Mouse (Mus musculus): ENCODE measurements around the gene Igf2. TPM values are rescaled to one million over a fixed set of nuclear protein-coding genes. Genes with fewer than 3 reads are reported as not detected.

Igf2 gene
- polyA plus RNA-seq, 1 experiment from 2014 or later, result 788 TPM

DNA sequence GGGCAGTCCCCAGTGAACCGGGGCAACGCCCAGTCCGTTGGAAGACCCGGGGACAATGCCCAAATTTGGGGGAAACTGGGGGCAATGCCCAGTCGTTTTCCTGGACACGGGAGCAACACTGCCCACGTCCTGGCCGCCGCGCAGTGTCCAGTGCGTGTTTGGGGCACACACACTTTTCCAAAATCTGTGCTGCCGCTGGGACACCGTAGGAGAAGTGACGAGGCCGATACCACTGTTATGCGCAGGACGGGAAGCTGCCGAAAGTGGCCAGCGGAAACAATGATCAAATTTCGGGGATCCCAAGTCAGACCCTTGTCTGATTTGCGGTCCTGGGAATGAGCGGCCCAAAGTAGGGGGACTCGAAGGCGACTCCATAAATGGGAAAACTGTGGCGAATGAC lies 5.6 kb downstream of the Igf2 start:
- H3K9me3 ChIP-seq (replicated peaks; ENCODE audit: control insufficient read depth, low read length), result no peaks in the 10 kb centered on the region
- H3K9ac ChIP-seq (ENCODE audit: low read length), result peak overlapping the region; percentile 83
- peak overlapping the region; percentile 91 for H3K27ac ChIP-seq (ENCODE audit: low read length)
- no peaks in the 10 kb centered on the region; the same call in 1 of the 2 replicates for H3K4me1 ChIP-seq (ENCODE audit: control insufficient read depth, insufficient read depth, low read length)
- no peaks in the 10 kb centered on the region for H3K36me3 ChIP-seq (ENCODE audit: control insufficient read depth, insufficient read depth, low read length)
- no peak for ATAC-seq (ENCODE audit: insufficient read depth, low FRiP score)
- peak overlapping the region; percentile 60 for H3K4me3 ChIP-seq (replicated peaks; ENCODE audit: low read length)
- WGBS, result 7% methylated on average over 25 of the region's 25 CpGs
- H3K27me3 ChIP-seq (ENCODE audit: control insufficient read depth, insufficient read depth, low read length), result peaks cover 76% of the 10 kb centered on the region
- peak overlapping the region; percentile 54 for H3K4me2 ChIP-seq (ENCODE audit: low read depth, low read length)

DNA sequence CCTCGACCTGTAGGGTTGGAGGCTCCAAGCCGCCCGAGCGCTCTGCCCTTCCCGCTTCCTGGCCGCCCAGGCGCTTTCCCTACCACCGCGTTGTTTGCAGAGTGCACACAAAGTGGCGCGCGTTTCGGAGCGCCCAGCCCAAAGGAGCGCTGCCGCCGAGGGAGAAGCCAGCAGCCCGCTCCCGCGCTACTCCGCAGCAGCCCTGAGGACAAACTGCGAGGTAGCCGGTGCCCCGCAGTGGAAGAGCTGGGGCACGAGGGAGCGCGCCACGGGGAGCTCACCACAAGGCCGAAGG lies 6.0 kb downstream of the Igf2 start:
- Histone ChIP-seq H3K4me2 (ENCODE audit: low read depth, low read length) (peak overlapping the region; percentile 54), H3K36me3 (ENCODE audit: control insufficient read depth, insufficient read depth, low read length) (no peaks in the 10 kb centered on the region), H3K9ac (ENCODE audit: low read length) (peak overlapping the region; percentile 83), H3K27ac (ENCODE audit: low read length) (peak overlapping the region; percentile 91), H3K4me3 (replicated peaks; ENCODE audit: low read length) (peak overlapping the region; percentile 60), H3K4me1 (ENCODE audit: control insufficient read depth, insufficient read depth, low read length) (no peaks in the 10 kb centered on the region; the same call in 1 of the 2 replicates), H3K9me3 (replicated peaks; ENCODE audit: control insufficient read depth, low read length) (no peaks in the 10 kb centered on the region), H3K27me3 (ENCODE audit: control insufficient read depth, insufficient read depth, low read length) (peaks cover 75% of the 10 kb centered on the region)
- WGBS, result under 1% methylated on average over 29 of the region's 29 CpGs
- ATAC-seq (ENCODE audit: insufficient read depth, low FRiP score), result no peak

DNA sequence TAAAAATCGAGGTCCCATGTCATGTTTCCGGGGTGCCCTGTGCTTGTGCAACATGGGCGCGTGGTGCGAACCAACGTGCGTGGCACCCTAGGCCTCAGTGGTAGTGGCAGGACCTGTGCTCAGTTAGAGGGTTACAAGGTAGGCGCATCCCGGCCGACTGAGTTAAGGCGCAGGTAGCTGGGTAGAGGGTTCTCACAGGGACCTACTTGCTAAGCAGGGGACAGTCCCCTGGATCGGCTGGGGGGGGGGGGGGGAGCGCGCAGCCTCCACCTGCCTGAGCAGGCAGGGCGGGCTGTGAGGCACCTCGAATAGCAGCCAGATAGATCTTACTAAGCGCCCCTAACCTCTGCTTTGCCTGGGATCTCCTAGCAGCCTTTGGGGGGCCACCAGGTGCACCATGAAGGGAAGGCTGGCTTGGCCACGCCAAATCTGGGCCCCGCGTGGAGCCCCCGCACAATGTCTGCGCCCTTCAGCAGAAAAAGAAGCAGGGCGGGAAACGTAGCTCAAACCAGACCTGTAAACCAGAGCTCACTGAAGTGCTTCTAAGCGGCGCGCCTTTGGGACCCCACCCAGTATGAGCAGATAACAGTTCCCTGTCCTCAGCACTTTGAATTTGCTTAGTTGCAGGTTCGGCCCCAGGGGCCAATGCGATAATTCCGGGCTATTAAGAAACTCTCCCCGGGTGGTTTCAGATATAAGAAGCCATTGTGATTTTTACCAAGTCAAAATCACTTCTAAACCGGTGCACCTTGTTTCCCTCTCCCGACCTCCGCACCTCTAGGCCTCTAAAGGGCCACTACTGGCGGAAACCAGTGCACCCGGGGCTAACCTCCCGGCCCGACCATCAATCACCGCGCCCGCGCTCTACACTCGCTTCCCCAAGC lies 6.6 kb downstream of the Igf2 start:
- Histone ChIP-seq H3K9ac (ENCODE audit: low read length) (peak overlapping the region; percentile 83), H3K4me1 (ENCODE audit: control insufficient read depth, insufficient read depth, low read length) (no peaks in the 10 kb centered on the region; the same call in 1 of the 2 replicates)
- 2% methylated on average over 41 of the region's 43 CpGs for WGBS

GRCm38 (mm10) chr7:142659181-142659681 lies 7.4 kb downstream of the Igf2 start:
- Histone ChIP-seq H3K27ac (ENCODE audit: low read length) (peak overlapping the region; percentile 91), H3K4me3 (replicated peaks; ENCODE audit: low read length) (peak overlapping the region; percentile 60), H3K36me3 (ENCODE audit: control insufficient read depth, insufficient read depth, low read length) (no peaks in the 10 kb centered on the region), H3K9ac (ENCODE audit: low read length) (peak overlapping the region; percentile 83), H3K27me3 (ENCODE audit: control insufficient read depth, insufficient read depth, low read length) (peaks cover 62% of the 10 kb centered on the region), H3K4me1 (ENCODE audit: control insufficient read depth, insufficient read depth, low read length) (no peaks in the 10 kb centered on the region; the same call in 1 of the 2 replicates), H3K4me2 (ENCODE audit: low read depth, low read length) (peak overlapping the region; percentile 54), H3K9me3 (replicated peaks; ENCODE audit: control insufficient read depth, low read length) (no peaks in the 10 kb centered on the region)
- under 1% methylated on average over 34 of the region's 70 CpGs for WGBS
- ATAC-seq (ENCODE audit: insufficient read depth, low FRiP score), result peak; percentile 77

More for the DNA sequence above, 6.6 kb downstream of the Igf2 start:
- H3K4me2 ChIP-seq (ENCODE audit: low read depth, low read length), result peak overlapping the region; percentile 54
- peak overlapping the region; percentile 60 for H3K4me3 ChIP-seq (replicated peaks; ENCODE audit: low read length)
- ATAC-seq (ENCODE audit: insufficient read depth, low FRiP score), result peak; percentile 21; the same call in 1 of the 2 replicates
- H3K27ac ChIP-seq (ENCODE audit: low read length), result peak overlapping the region; percentile 91
- peaks cover 69% of the 10 kb centered on the region for H3K27me3 ChIP-seq (ENCODE audit: control insufficient read depth, insufficient read depth, low read length)
- H3K9me3 ChIP-seq (replicated peaks; ENCODE audit: control insufficient read depth, low read length), result no peaks in the 10 kb centered on the region
- no peaks in the 10 kb centered on the region for H3K36me3 ChIP-seq (ENCODE audit: control insufficient read depth, insufficient read depth, low read length)

GRCm38 (mm10) chr7:142658681-142659180 lies 7.9 kb downstream of the Igf2 start:
- no peaks in the 10 kb centered on the region; the same call in 1 of the 2 replicates for H3K4me1 ChIP-seq (ENCODE audit: control insufficient read depth, insufficient read depth, low read length)
- under 1% methylated on average over 39 of the region's 40 CpGs for WGBS
- peak overlapping the region; percentile 91 for H3K27ac ChIP-seq (ENCODE audit: low read length)
- H3K27me3 ChIP-seq (ENCODE audit: control insufficient read depth, insufficient read depth, low read length), result peaks cover 62% of the 10 kb centered on the region
- 0 out of 2 replicates have a peak, but pooled peaks cover under 1% of the 10 kb centered on the region for H3K36me3 ChIP-seq (ENCODE audit: control insufficient read depth, insufficient read depth, low read length)
- peak; percentile 1; the same call in 1 of the 2 replicates for ATAC-seq (ENCODE audit: insufficient read depth, low FRiP score)
- peak overlapping the region; percentile 54 for H3K4me2 ChIP-seq (ENCODE audit: low read depth, low read length)
- H3K9me3 ChIP-seq (replicated peaks; ENCODE audit: control insufficient read depth, low read length), result no peaks in the 10 kb centered on the region
- H3K9ac ChIP-seq (ENCODE audit: low read length), result peak overlapping the region; percentile 83
- peak overlapping the region; percentile 60 for H3K4me3 ChIP-seq (replicated peaks; ENCODE audit: low read length)

DNA sequence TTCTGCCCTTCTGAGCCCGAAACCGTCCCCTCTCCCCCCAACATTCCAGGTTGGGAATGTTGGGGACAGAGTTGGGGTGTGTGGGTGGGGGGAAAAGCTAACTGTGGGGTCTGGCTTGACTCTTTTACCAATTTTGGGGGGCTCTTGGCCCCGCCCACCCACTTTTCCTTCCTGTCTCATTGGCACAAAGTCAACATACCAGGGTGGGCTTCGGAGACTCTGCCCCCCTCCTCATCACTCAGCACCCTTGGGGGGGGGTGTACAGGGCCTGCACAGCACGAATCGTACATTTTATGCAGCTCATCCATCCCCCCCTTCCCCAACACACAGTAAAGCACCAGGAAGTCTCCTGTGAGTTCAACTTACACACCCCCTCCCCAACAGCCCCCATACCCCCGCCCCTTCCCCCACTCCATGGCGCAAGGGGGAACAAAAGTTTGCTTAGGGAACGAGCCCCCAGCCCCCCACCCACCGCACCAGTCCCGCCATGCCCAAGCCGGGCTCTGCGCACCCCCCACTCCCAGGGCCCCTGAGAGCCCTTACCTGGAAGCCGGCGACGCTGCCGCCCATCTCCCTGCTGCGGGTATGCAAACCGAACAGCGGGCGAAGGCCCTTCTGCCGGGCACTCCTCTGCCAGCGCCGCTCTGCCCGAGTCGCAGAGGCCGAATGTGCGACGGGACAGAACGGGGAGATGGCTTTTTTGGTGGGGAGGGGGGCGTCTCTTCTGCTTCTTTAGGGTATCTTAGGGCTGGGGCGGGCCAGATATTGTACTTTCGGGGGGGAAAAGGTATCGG lies 8.6 kb downstream of the Igf2 start:
- no peak for ATAC-seq (ENCODE audit: insufficient read depth, low FRiP score)
- Histone ChIP-seq H3K27ac (ENCODE audit: low read length) (peak overlapping the region; percentile 91), H3K9me3 (replicated peaks; ENCODE audit: control insufficient read depth, low read length) (no peaks in the 10 kb centered on the region), H3K36me3 (ENCODE audit: control insufficient read depth, insufficient read depth, low read length) (0 out of 2 replicates have a peak, but pooled peaks cover 5% of the 10 kb centered on the region), H3K4me3 (replicated peaks; ENCODE audit: low read length) (peak overlapping the region; percentile 60), H3K4me1 (ENCODE audit: control insufficient read depth, insufficient read depth, low read length) (no peaks in the 10 kb centered on the region; the same call in 1 of the 2 replicates), H3K27me3 (ENCODE audit: control insufficient read depth, insufficient read depth, low read length) (peaks cover 58% of the 10 kb centered on the region), H3K4me2 (ENCODE audit: low read depth, low read length) (peak overlapping the region; percentile 54), H3K9ac (ENCODE audit: low read length) (peak overlapping the region; percentile 83)
- WGBS, result 1% methylated on average over 34 of the region's 34 CpGs

GRCm38 (mm10) chr7:142657341-142657791 lies 9.2 kb downstream of the Igf2 start:
- Histone ChIP-seq H3K27me3 (ENCODE audit: control insufficient read depth, insufficient read depth, low read length) (peaks cover 54% of the 10 kb centered on the region), H3K4me1 (ENCODE audit: control insufficient read depth, insufficient read depth, low read length) (no peaks in the 10 kb centered on the region; the same call in 1 of the 2 replicates), H3K4me2 (ENCODE audit: low read depth, low read length) (peak overlapping the region; percentile 61), H3K4me3 (replicated peaks; ENCODE audit: low read length) (peak overlapping the region; percentile 60), H3K9ac (ENCODE audit: low read length) (peak overlapping the region; percentile 83), H3K9me3 (replicated peaks; ENCODE audit: control insufficient read depth, low read length) (no peaks in the 10 kb centered on the region), H3K27ac (ENCODE audit: low read length) (peak overlapping the region; percentile 91), H3K36me3 (ENCODE audit: control insufficient read depth, insufficient read depth, low read length) (0 out of 2 replicates have a peak, but pooled peaks cover 8% of the 10 kb centered on the region)
- WGBS, result 7% methylated on average over 8 of the region's 9 CpGs
- peak; percentile 35 for ATAC-seq (ENCODE audit: insufficient read depth, low FRiP score)

DNA sequence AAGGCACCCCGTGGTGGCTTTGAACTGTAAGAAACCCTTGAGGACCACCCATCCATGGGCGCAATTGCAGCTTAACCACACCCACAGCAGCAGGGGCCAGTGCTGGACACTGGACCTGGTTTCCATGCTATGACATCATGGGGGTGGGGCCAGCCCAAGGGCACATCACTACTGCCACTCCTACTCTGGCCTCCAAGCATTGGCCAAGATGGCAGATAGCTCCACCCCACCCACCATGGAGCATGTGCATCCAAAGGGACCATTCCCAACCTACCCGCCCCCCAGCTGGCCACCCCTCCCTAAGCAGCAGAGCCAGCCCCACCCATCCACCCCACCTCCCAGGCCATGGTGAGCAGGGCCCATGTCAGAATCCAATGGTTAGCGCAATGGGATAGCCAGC lies 10.6 kb downstream of the Igf2 start:
- no peaks in the 10 kb centered on the region; the same call in 1 of the 2 replicates for H3K4me1 ChIP-seq (ENCODE audit: control insufficient read depth, insufficient read depth, low read length)
- ATAC-seq (ENCODE audit: insufficient read depth, low FRiP score), result peak; percentile 52
- peaks cover 48% of the 10 kb centered on the region for H3K27me3 ChIP-seq (ENCODE audit: control insufficient read depth, insufficient read depth, low read length)
- H3K4me3 ChIP-seq (replicated peaks; ENCODE audit: low read length), result peak overlapping the region; percentile 60
- 33% methylated on average over 4 of the region's 4 CpGs for WGBS
- peak overlapping the region; percentile 75 for H3K9ac ChIP-seq (ENCODE audit: low read length)
- 0 out of 2 replicates have a peak overlapping the region, but pooled peaks have one; percentile 63 for H3K27ac ChIP-seq (ENCODE audit: low read length)
- peak overlapping the region; percentile 61 for H3K4me2 ChIP-seq (ENCODE audit: low read depth, low read length)
- 0 out of 2 replicates have a peak, but pooled peaks cover 8% of the 10 kb centered on the region for H3K36me3 ChIP-seq (ENCODE audit: control insufficient read depth, insufficient read depth, low read length)
- H3K9me3 ChIP-seq (replicated peaks; ENCODE audit: control insufficient read depth, low read length), result no peaks in the 10 kb centered on the region
